Mouse (Mus musculus): ENCODE results near the gene Igf1r. TPM values are rescaled to one million over a fixed set of nuclear protein-coding genes. Genes with fewer than 3 reads are reported as not detected.

Gene Igf1r
- polyA plus RNA-seq, 1 experiment from 2014 or later, result 28.5 TPM

DNA sequence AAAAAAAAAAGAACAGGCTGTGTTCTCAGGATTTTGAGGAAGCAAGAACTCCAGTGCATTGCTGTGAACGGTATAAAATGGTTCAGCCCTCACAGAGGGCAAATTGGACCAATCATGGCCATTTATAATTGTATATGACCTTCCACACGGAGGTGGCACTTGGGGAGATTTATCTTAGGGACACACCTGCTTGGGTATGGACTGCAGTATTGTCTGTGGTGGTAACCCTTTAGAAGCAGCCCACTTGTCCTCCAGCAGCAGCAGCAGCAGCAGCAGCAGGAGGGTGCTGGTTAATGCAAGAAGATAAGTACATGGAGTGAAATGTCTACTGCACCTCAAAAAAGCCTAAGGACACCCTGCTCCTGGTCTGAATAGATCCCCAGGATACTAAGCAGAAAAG lies 86.9 kb downstream of the Igf1r start:
- Histone ChIP-seq H3K9ac (replicated peaks; ENCODE audit: low read depth, low read length) (no peak overlapping the region), H3K36me3 (ENCODE audit: control insufficient read depth, insufficient read depth, low read length) (no peaks in the 10 kb centered on the region), H3K4me1 (ENCODE audit: control insufficient read depth, insufficient read depth, low read length) (no peaks in the 10 kb centered on the region), H3K4me3 (ENCODE audit: low read depth, low read length) (no peak overlapping the region), H3K9me3 (ENCODE audit: control insufficient read depth, low read length) (no peaks in the 10 kb centered on the region), H3K4me2 (ENCODE audit: low read depth, low read length) (no peak overlapping the region), H3K27ac (ENCODE audit: low read depth, low read length) (no peak overlapping the region), H3K27me3 (ENCODE audit: control insufficient read depth, insufficient read depth, low read length) (no peaks in the 10 kb centered on the region)
- WGBS, result 59% methylated on average over 2 of the region's 2 CpGs
- ATAC-seq (ENCODE audit: low read depth), result no peak

DNA sequence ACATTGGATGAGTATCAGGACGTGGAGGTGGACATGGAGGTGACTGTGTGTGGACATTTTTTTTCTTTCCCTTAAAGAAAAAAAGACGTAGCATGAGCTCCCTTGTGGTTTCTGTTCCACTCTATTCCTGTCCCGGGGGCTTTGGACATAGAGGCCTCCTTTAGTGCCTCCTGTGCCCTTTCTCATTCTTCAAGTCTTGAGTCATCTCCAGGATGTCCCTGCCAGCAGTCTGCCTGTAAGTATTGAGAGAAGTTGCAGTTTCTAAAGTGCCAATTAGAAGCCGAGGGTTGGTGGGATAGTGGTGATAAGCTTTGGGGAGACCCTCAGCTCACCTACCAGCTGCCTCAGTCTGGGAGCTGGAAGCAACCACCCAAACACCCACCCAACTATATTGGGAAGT lies 92.0 kb downstream of the Igf1r start:
- H3K9ac ChIP-seq (replicated peaks; ENCODE audit: low read depth, low read length), result no peak overlapping the region
- 79% methylated on average over 4 of the region's 4 CpGs for WGBS

DNA sequence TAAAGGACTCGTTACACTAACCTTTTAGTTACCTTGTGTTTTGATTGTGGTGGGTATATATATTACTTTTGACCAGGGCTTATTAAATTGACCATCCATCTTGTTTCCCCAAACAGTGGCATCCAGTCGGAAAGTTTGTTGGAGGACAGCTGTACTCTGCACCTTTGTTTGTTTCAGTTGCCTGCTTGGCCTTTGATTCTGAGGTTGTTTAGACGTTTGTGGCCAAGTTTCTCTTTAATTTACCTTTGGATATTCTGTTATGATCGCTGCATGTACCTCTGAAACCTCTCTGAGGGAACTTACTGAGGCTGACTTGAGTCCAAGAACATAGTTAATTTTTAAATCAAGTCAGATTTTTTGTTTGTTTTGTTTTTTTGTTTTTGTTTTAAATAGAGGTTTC lies 94.5 kb downstream of the Igf1r start:
- ATAC-seq (ENCODE audit: low read depth), result no peak
- no peak overlapping the region for H3K9ac ChIP-seq (replicated peaks; ENCODE audit: low read depth, low read length)
- 82% methylated on average over 4 of the region's 4 CpGs for WGBS
- no peaks in the 10 kb centered on the region for H3K27me3 ChIP-seq (ENCODE audit: control insufficient read depth, insufficient read depth, low read length)
- H3K27ac ChIP-seq (ENCODE audit: low read depth, low read length), result no peak overlapping the region
- peaks cover 11% of the 10 kb centered on the region; the same call in 1 of the 2 replicates for H3K4me1 ChIP-seq (ENCODE audit: control insufficient read depth, insufficient read depth, low read length)
- H3K4me2 ChIP-seq (ENCODE audit: low read depth, low read length), result no peak overlapping the region
- no peaks in the 10 kb centered on the region for H3K36me3 ChIP-seq (ENCODE audit: control insufficient read depth, insufficient read depth, low read length)
- H3K9me3 ChIP-seq (ENCODE audit: control insufficient read depth, low read length), result no peaks in the 10 kb centered on the region
- H3K4me3 ChIP-seq (ENCODE audit: low read depth, low read length), result no peak overlapping the region

More for the DNA sequence above, 92.0 kb downstream of the Igf1r start:
- no peak for ATAC-seq (ENCODE audit: low read depth)
- H3K4me3 ChIP-seq (ENCODE audit: low read depth, low read length), result no peak overlapping the region
- peaks cover 6% of the 10 kb centered on the region; the same call in 1 of the 2 replicates for H3K4me1 ChIP-seq (ENCODE audit: control insufficient read depth, insufficient read depth, low read length)
- H3K27ac ChIP-seq (ENCODE audit: low read depth, low read length), result no peak overlapping the region
- no peaks in the 10 kb centered on the region for H3K9me3 ChIP-seq (ENCODE audit: control insufficient read depth, low read length)
- H3K4me2 ChIP-seq (ENCODE audit: low read depth, low read length), result no peak overlapping the region
- H3K36me3 ChIP-seq (ENCODE audit: control insufficient read depth, insufficient read depth, low read length), result no peaks in the 10 kb centered on the region
- H3K27me3 ChIP-seq (ENCODE audit: control insufficient read depth, insufficient read depth, low read length), result no peaks in the 10 kb centered on the region

DNA sequence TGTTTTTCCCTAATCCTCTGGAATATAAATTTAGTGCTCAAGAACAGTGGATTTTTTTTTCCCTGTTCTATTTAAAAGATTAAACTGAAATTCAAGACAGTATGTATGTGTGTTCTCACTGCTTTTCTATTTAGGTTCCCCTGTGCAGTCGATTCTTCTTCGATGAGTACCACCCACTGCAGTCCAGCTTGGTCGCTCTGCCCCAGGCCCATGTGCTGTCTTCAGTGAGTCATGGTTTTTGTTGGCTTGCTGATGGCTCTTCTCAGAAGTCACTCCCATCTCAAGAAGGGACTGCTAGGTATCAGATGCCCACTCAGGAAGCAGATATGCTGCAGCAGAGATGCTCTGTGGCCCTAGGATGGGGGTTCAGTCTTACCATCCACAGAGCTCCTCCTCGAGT lies 95.9 kb downstream of the Igf1r start:
- WGBS, result 92% methylated on average over 4 of the region's 4 CpGs
- no peak for ATAC-seq (ENCODE audit: low read depth)
- H3K27ac ChIP-seq (ENCODE audit: low read depth, low read length), result no peak overlapping the region

DNA sequence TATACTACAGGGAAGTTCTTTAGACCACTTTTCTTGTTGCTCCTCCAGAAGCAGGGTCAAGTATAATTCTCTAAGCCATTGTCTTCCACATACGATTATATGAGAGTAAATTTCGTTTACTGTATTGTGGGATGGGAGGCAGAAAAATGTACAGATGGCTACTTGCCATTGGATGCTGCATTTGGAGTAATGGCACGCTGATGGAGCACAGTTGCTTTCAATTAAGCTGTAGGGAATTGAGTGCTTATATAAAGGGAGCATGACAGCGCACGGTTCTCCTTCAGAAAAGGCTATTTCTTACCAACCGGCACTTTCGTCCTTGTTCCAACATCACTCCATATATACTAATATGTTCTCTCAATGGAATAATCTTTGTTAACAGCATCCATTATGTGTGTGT lies 96.4 kb downstream of the Igf1r start:
- Histone ChIP-seq H3K36me3 (ENCODE audit: control insufficient read depth, insufficient read depth, low read length) (no peaks in the 10 kb centered on the region), H3K9me3 (ENCODE audit: control insufficient read depth, low read length) (no peaks in the 10 kb centered on the region), H3K27ac (ENCODE audit: low read depth, low read length) (peak overlapping the region; percentile 52), H3K4me3 (ENCODE audit: low read depth, low read length) (no peak overlapping the region), H3K27me3 (ENCODE audit: control insufficient read depth, insufficient read depth, low read length) (no peaks in the 10 kb centered on the region), H3K4me1 (ENCODE audit: control insufficient read depth, insufficient read depth, low read length) (peaks cover 16% of the 10 kb centered on the region; the same call in 1 of the 2 replicates), H3K4me2 (ENCODE audit: low read depth, low read length) (no peak overlapping the region), H3K9ac (replicated peaks; ENCODE audit: low read depth, low read length) (no peak overlapping the region)
- no peak for ATAC-seq (ENCODE audit: low read depth)
- 47% methylated on average over 7 of the region's 7 CpGs for WGBS

More for the DNA sequence above, 95.9 kb downstream of the Igf1r start:
- no peak overlapping the region for H3K9ac ChIP-seq (replicated peaks; ENCODE audit: low read depth, low read length)
- peaks cover 12% of the 10 kb centered on the region; the same call in 1 of the 2 replicates for H3K4me1 ChIP-seq (ENCODE audit: control insufficient read depth, insufficient read depth, low read length)
- H3K36me3 ChIP-seq (ENCODE audit: control insufficient read depth, insufficient read depth, low read length), result no peaks in the 10 kb centered on the region
- no peaks in the 10 kb centered on the region for H3K9me3 ChIP-seq (ENCODE audit: control insufficient read depth, low read length)
- no peak overlapping the region for H3K4me3 ChIP-seq (ENCODE audit: low read depth, low read length)
- no peak overlapping the region for H3K4me2 ChIP-seq (ENCODE audit: low read depth, low read length)
- no peaks in the 10 kb centered on the region for H3K27me3 ChIP-seq (ENCODE audit: control insufficient read depth, insufficient read depth, low read length)

DNA sequence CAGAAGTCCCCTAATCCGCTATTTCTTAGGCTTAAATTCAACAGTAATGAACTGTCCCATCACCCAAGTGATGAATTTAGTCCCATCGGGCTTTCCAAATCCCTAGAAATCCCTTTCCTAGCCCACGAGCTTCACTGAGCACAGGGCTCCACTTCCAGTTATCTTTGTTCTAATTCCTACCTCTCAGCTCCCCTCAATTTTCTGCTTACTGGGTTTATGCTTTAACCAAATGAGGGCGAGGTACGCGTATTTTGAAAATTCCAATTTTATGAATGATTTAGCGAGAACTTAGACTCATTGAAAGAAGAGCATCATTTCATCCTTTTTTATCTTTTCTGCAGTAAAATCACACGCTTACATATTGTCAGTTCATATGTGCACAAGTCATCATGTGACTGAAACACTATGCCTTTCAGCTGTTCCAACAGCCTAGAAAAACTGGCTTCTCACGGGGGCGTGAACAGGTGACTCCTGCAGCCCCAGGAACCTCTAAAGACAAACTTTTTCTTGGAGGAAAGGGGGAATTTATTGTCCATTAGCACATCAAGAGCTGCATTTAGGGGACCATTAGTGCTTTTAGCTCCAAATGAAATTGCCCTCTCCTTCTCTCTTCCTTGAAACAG lies 100.5 kb downstream of the Igf1r start:
- Histone ChIP-seq H3K9ac (replicated peaks; ENCODE audit: low read depth, low read length) (no peak overlapping the region), H3K4me2 (ENCODE audit: low read depth, low read length) (no peak overlapping the region), H3K27ac (ENCODE audit: low read depth, low read length) (0 out of 2 replicates have a peak overlapping the region, but pooled peaks have one; percentile 40)

GRCm38 (mm10) chr7:68054498-68054897 lies 101.9 kb downstream of the Igf1r start:
- Histone ChIP-seq H3K36me3 (ENCODE audit: control insufficient read depth, insufficient read depth, low read length) (no peaks in the 10 kb centered on the region), H3K4me2 (ENCODE audit: low read depth, low read length) (no peak overlapping the region), H3K4me1 (ENCODE audit: control insufficient read depth, insufficient read depth, low read length) (peaks cover 15% of the 10 kb centered on the region; the same call in 1 of the 2 replicates), H3K9me3 (ENCODE audit: control insufficient read depth, low read length) (no peaks in the 10 kb centered on the region), H3K27ac (ENCODE audit: low read depth, low read length) (no peak overlapping the region), H3K9ac (replicated peaks; ENCODE audit: low read depth, low read length) (no peak overlapping the region), H3K4me3 (ENCODE audit: low read depth, low read length) (no peak overlapping the region), H3K27me3 (ENCODE audit: control insufficient read depth, insufficient read depth, low read length) (no peaks in the 10 kb centered on the region)
- 48% methylated on average over 2 of the region's 2 CpGs for WGBS
- ATAC-seq (ENCODE audit: low read depth), result no peak

More for the DNA sequence above, 100.5 kb downstream of the Igf1r start:
- Histone ChIP-seq H3K4me3 (ENCODE audit: low read depth, low read length) (no peak overlapping the region), H3K27me3 (ENCODE audit: control insufficient read depth, insufficient read depth, low read length) (no peaks in the 10 kb centered on the region), H3K9me3 (ENCODE audit: control insufficient read depth, low read length) (no peaks in the 10 kb centered on the region), H3K4me1 (ENCODE audit: control insufficient read depth, insufficient read depth, low read length) (peaks cover 20% of the 10 kb centered on the region; the same call in 1 of the 2 replicates), H3K36me3 (ENCODE audit: control insufficient read depth, insufficient read depth, low read length) (no peaks in the 10 kb centered on the region)
- WGBS, result 64% methylated on average over 10 of the region's 10 CpGs
- no peak for ATAC-seq (ENCODE audit: low read depth)

DNA sequence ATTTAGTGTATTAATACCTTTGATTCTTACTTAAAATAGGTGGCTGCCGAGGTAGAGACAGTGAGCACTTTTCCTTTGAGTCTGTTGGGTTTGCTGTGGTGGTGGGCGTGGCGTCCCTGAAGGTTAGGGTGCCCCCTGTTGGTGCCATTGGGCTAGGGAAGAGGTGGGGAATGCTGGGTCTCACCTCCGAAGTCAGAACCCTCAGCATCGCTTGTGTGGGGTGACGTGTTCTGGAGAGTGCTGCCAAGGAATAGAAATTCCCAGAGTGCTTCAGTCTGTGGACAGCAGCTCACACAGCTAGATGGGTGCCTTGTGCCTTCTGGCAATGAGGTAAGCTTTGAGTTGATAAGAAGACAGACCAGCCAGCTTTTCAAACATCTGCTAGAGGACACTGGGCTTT lies 102.3 kb downstream of the Igf1r start:
- ATAC-seq (ENCODE audit: low read depth), result no peak
- Histone ChIP-seq H3K4me3 (ENCODE audit: low read depth, low read length) (no peak overlapping the region), H3K36me3 (ENCODE audit: control insufficient read depth, insufficient read depth, low read length) (no peaks in the 10 kb centered on the region), H3K27me3 (ENCODE audit: control insufficient read depth, insufficient read depth, low read length) (no peaks in the 10 kb centered on the region), H3K9me3 (ENCODE audit: control insufficient read depth, low read length) (no peaks in the 10 kb centered on the region), H3K4me1 (ENCODE audit: control insufficient read depth, insufficient read depth, low read length) (peaks cover 13% of the 10 kb centered on the region; the same call in 1 of the 2 replicates), H3K4me2 (ENCODE audit: low read depth, low read length) (no peak overlapping the region), H3K9ac (replicated peaks; ENCODE audit: low read depth, low read length) (no peak overlapping the region), H3K27ac (ENCODE audit: low read depth, low read length) (peak overlapping the region; percentile 44; the same call in 1 of the 2 replicates)
- 80% methylated on average over 6 of the region's 6 CpGs for WGBS

GRCm38 (mm10) chr7:68057010-68057409 lies 104.4 kb downstream of the Igf1r start:
- Histone ChIP-seq H3K27me3 (ENCODE audit: control insufficient read depth, insufficient read depth, low read length) (no peaks in the 10 kb centered on the region), H3K4me1 (ENCODE audit: control insufficient read depth, insufficient read depth, low read length) (peaks cover 14% of the 10 kb centered on the region; the same call in 1 of the 2 replicates), H3K9me3 (ENCODE audit: control insufficient read depth, low read length) (no peaks in the 10 kb centered on the region), H3K27ac (ENCODE audit: low read depth, low read length) (no peak overlapping the region), H3K9ac (replicated peaks; ENCODE audit: low read depth, low read length) (no peak overlapping the region), H3K4me2 (ENCODE audit: low read depth, low read length) (no peak overlapping the region), H3K36me3 (ENCODE audit: control insufficient read depth, insufficient read depth, low read length) (no peaks in the 10 kb centered on the region), H3K4me3 (ENCODE audit: low read depth, low read length) (no peak overlapping the region)
- WGBS, result 86% methylated on average over 3 of the region's 3 CpGs
- ATAC-seq (ENCODE audit: low read depth), result no peak

All from neural tube, embryonic 14.5 days (tissue).